In genomic region chr15:96132636-96133035, GRCm38 (mm10) we compare ENCODE assay signal across 8 mouse cellular contexts.
DNase-seq lines count a peak whose midpoint lies in the region; ATAC-seq and TF ChIP-seq lines count a peak whose summit lies in the region.

No protein-coding gene starts in this region.

- H3K4me2 ChIP-seq in kidney, embryonic 15.5 days: no peak overlapping the region
- H3K4me2 ChIP-seq in embryonic facial prominence, embryonic 14.5 days (ENCODE audit: low read depth, low read length): no peak overlapping the region
- H3K4me2 ChIP-seq in heart, postnatal 0 days (ENCODE audit: low read depth, low read length): no peak overlapping the region
- H3K4me2 ChIP-seq in lung, embryonic 16.5 days (ENCODE audit: low read depth, low read length): no peak overlapping the region
- no peak overlapping the region for H3K4me2 ChIP-seq in liver, embryonic 12.5 days

- no peak for DNase-seq in kidney, adult 9 months
- DNase-seq in embryonic facial prominence, embryonic 14.5 days (ENCODE audit: low spot score): peak; percentile 86
- DNase-seq in heart, postnatal 0 days (ENCODE audit: low spot score): peak; percentile 56
- no peak for DNase-seq in cerebellum, postnatal 36 days
- DNase-seq in natural killer cell, adult 2 months (ENCODE audit: low spot score in 2 of 2): no peak

- peaks cover 36% of the 10 kb centered on the region for H3K4me1 ChIP-seq in kidney, embryonic 15.5 days
- H3K4me1 ChIP-seq in embryonic facial prominence, embryonic 14.5 days (ENCODE audit: control insufficient read depth, insufficient read depth, low read length): peaks cover 16% of the 10 kb centered on the region
- 0 out of 2 replicates have a peak, but pooled peaks cover 6% of the 10 kb centered on the region for H3K4me1 ChIP-seq in heart, postnatal 0 days (ENCODE audit: control insufficient read depth, insufficient read depth)
- peaks cover 11% of the 10 kb centered on the region; the same call in 1 of the 2 replicates for H3K4me1 ChIP-seq in lung, embryonic 16.5 days (replicated peaks; ENCODE audit: control insufficient read depth, insufficient read depth, low read length)
- peaks cover 10% of the 10 kb centered on the region for H3K4me1 ChIP-seq in liver, embryonic 12.5 days

- H3K36me3 ChIP-seq in kidney, embryonic 15.5 days: no peaks in the 10 kb centered on the region
- H3K36me3 ChIP-seq in embryonic facial prominence, embryonic 14.5 days (ENCODE audit: control insufficient read depth, insufficient read depth, low read length): no peaks in the 10 kb centered on the region
- H3K36me3 ChIP-seq in heart, postnatal 0 days (replicated peaks; ENCODE audit: control insufficient read depth, insufficient read depth, low read length): no peaks in the 10 kb centered on the region
- no peaks in the 10 kb centered on the region for H3K36me3 ChIP-seq in lung, embryonic 16.5 days (ENCODE audit: control insufficient read depth, insufficient read depth, low read length)
- H3K36me3 ChIP-seq in liver, embryonic 12.5 days: no peaks in the 10 kb centered on the region

- no peaks in the 10 kb centered on the region for H3K27me3 ChIP-seq in kidney, embryonic 15.5 days
- no peaks in the 10 kb centered on the region for H3K27me3 ChIP-seq in embryonic facial prominence, embryonic 14.5 days (replicated peaks; ENCODE audit: control insufficient read depth, insufficient read depth, low read length)
- no peaks in the 10 kb centered on the region for H3K27me3 ChIP-seq in heart, postnatal 0 days (ENCODE audit: control insufficient read depth, insufficient read depth, low read length)
- no peaks in the 10 kb centered on the region for H3K27me3 ChIP-seq in lung, embryonic 16.5 days (ENCODE audit: control insufficient read depth, insufficient read depth, low read depth, low read length)
- no peaks in the 10 kb centered on the region for H3K27me3 ChIP-seq in liver, embryonic 12.5 days (replicated peaks)

- no peak overlapping the region for H3K9ac ChIP-seq in kidney, embryonic 15.5 days
- no peak overlapping the region for H3K9ac ChIP-seq in embryonic facial prominence, embryonic 14.5 days (ENCODE audit: low read depth, low read length)
- no peak overlapping the region for H3K9ac ChIP-seq in heart, postnatal 0 days (replicated peaks; ENCODE audit: low read depth, low read length)
- no peak overlapping the region for H3K9ac ChIP-seq in lung, embryonic 16.5 days (ENCODE audit: low read length)
- no peak overlapping the region for H3K9ac ChIP-seq in liver, embryonic 12.5 days

- no peak for TF ChIP-seq CTCF in heart, postnatal 0 days (IDR thresholded peaks at IDR 0.05; ENCODE audit: low read depth)

- WGBS in kidney, embryonic 15.5 days: 54% methylated on average over 3 of the region's 3 CpGs
- WGBS in embryonic facial prominence, embryonic 14.5 days: 49% methylated on average over 3 of the region's 3 CpGs
- WGBS in heart, postnatal 0 days: 36% methylated on average over 3 of the region's 3 CpGs
- WGBS in lung, embryonic 16.5 days: 15% methylated on average over 3 of the region's 3 CpGs
- 53% methylated on average over 3 of the region's 3 CpGs for WGBS in liver, embryonic 12.5 days (ENCODE audit: insufficient replicate concordance)

- peak; percentile 54; the same call in 1 of the 2 replicates for ATAC-seq in kidney, embryonic 15.5 days (replicated peaks; ENCODE audit: low FRiP score)
- ATAC-seq in embryonic facial prominence, embryonic 14.5 days (ENCODE audit: low read depth): peak; percentile 69
- peak; percentile 64 for ATAC-seq in heart, postnatal 0 days (ENCODE audit: insufficient read depth, low read depth)
- peak; percentile 89 for ATAC-seq in lung, embryonic 16.5 days (ENCODE audit: low read depth)
- ATAC-seq in liver, embryonic 12.5 days: no peak

- H3K27ac ChIP-seq in kidney, embryonic 15.5 days: no peak overlapping the region
- H3K27ac ChIP-seq in embryonic facial prominence, embryonic 14.5 days (replicated peaks; ENCODE audit: low read depth, low read length): 0 out of 2 replicates have a peak overlapping the region, but pooled peaks have one; percentile 44
- H3K27ac ChIP-seq in heart, postnatal 0 days (ENCODE audit: low read depth): no peak overlapping the region
- no peak overlapping the region for H3K27ac ChIP-seq in lung, embryonic 16.5 days (ENCODE audit: low read length)
- H3K27ac ChIP-seq in liver, embryonic 12.5 days: no peak overlapping the region

- no peaks in the 10 kb centered on the region for H3K9me3 ChIP-seq in kidney, embryonic 15.5 days (replicated peaks)
- no peaks in the 10 kb centered on the region for H3K9me3 ChIP-seq in embryonic facial prominence, embryonic 14.5 days (ENCODE audit: control insufficient read depth, low read length)
- no peaks in the 10 kb centered on the region for H3K9me3 ChIP-seq in heart, postnatal 0 days (replicated peaks; ENCODE audit: control insufficient read depth, low read length)
- H3K9me3 ChIP-seq in lung, embryonic 16.5 days (ENCODE audit: control insufficient read depth, low read length): no peaks in the 10 kb centered on the region
- no peaks in the 10 kb centered on the region for H3K9me3 ChIP-seq in liver, embryonic 12.5 days (replicated peaks)

- H3K4me3 ChIP-seq in kidney, embryonic 15.5 days (replicated peaks): no peak overlapping the region
- no peak overlapping the region for H3K4me3 ChIP-seq in embryonic facial prominence, embryonic 14.5 days (ENCODE audit: low read depth, low read length)
- H3K4me3 ChIP-seq in heart, postnatal 0 days (ENCODE audit: low read depth, low read length): no peak overlapping the region
- no peak overlapping the region for H3K4me3 ChIP-seq in lung, embryonic 16.5 days (ENCODE audit: low read length)
- no peak overlapping the region for H3K4me3 ChIP-seq in liver, embryonic 12.5 days

- no peak for TF ChIP-seq EP300 in heart, postnatal 0 days (IDR thresholded peaks at IDR 0.05; ENCODE audit: low read depth)

Comparison
In these comparisons a context has a peak if more than half of its experiments do, and no peak if none do; other contexts are left out.
1. DNase-seq: peak in embryonic facial prominence, embryonic 14.5 days (single experiment) and heart, postnatal 0 days (single experiment); none in kidney, adult 9 months (single experiment), cerebellum, postnatal 36 days (0 of 2) and natural killer cell, adult 2 months (0 of 2).